Comparison of ENCODE assay signal across 19 mouse cellular contexts in genomic region chr3:154742927-154743326, GRCm38 (mm10).
DNase-seq lines count a peak whose midpoint lies in the region; ATAC-seq and TF ChIP-seq lines count a peak whose summit lies in the region.
"Had no signal": no experiment of that assay in that cellular context is flagged by ENCODE, and none has a peak within 500 bp of the region (broad histone marks: within the 10 kb centered on the region; RNA-seq: fewer than 3 reads in every experiment).

No protein-coding gene starts in this region.

- H3K27me3 ChIP-seq in forebrain, embryonic 12.5 days, result no peaks in the 10 kb centered on the region
- no peaks in the 10 kb centered on the region for H3K27me3 ChIP-seq in forebrain, embryonic 11.5 days (ENCODE audit: control insufficient read depth, insufficient read depth, low read length)
- no peaks in the 10 kb centered on the region for H3K27me3 ChIP-seq in hindbrain, embryonic 11.5 days (ENCODE audit: control insufficient read depth, insufficient read depth, low read length)
- no peaks in the 10 kb centered on the region for H3K27me3 ChIP-seq in hindbrain, embryonic 10.5 days (ENCODE audit: insufficient read depth, poor library complexity, severe bottlenecking)
- no peaks in the 10 kb centered on the region for H3K27me3 ChIP-seq in midbrain, embryonic 16.5 days (ENCODE audit: control insufficient read depth, insufficient read depth, low read depth, low read length)
- no peaks in the 10 kb centered on the region for H3K27me3 ChIP-seq in midbrain, postnatal 0 days (ENCODE audit: insufficient read depth, low read length)
- H3K27me3 ChIP-seq: heart, embryonic 12.5 days; hindbrain, embryonic 13.5 days; intestine, embryonic 15.5 days had no signal

- H3K9ac ChIP-seq in forebrain, embryonic 12.5 days, result no peak overlapping the region
- no peak overlapping the region for H3K9ac ChIP-seq in forebrain, embryonic 11.5 days (ENCODE audit: low read length)
- H3K9ac ChIP-seq in hindbrain, embryonic 11.5 days (ENCODE audit: low read depth, low read length), result no peak overlapping the region
- no peak overlapping the region for H3K9ac ChIP-seq in midbrain, embryonic 16.5 days (ENCODE audit: low read depth, low read length)
- H3K9ac ChIP-seq in midbrain, postnatal 0 days (replicated peaks; ENCODE audit: low read length, poor library complexity, severe bottlenecking), result no peak overlapping the region
- H3K9ac ChIP-seq: heart, embryonic 12.5 days; hindbrain, embryonic 13.5 days; intestine, embryonic 15.5 days had no signal

- no peak overlapping the region for H3K4me2 ChIP-seq in forebrain, embryonic 12.5 days
- no peak overlapping the region for H3K4me2 ChIP-seq in forebrain, embryonic 11.5 days (ENCODE audit: low read depth, low read length, severe bottlenecking)
- no peak overlapping the region for H3K4me2 ChIP-seq in hindbrain, embryonic 11.5 days (replicated peaks; ENCODE audit: low read depth, low read length)
- H3K4me2 ChIP-seq in midbrain, embryonic 16.5 days (ENCODE audit: low read length), result no peak overlapping the region
- no peak overlapping the region for H3K4me2 ChIP-seq in midbrain, postnatal 0 days (ENCODE audit: low read depth, low read length, poor library complexity, severe bottlenecking)
- H3K4me2 ChIP-seq: heart, embryonic 12.5 days; hindbrain, embryonic 13.5 days; intestine, embryonic 15.5 days had no signal

- no peaks in the 10 kb centered on the region for H3K36me3 ChIP-seq in forebrain, embryonic 12.5 days (replicated peaks)
- no peaks in the 10 kb centered on the region for H3K36me3 ChIP-seq in forebrain, embryonic 11.5 days (ENCODE audit: control insufficient read depth, insufficient read depth, low read length)
- H3K36me3 ChIP-seq in hindbrain, embryonic 11.5 days (ENCODE audit: control insufficient read depth, insufficient read depth, low read length), result no peaks in the 10 kb centered on the region
- H3K36me3 ChIP-seq in hindbrain, embryonic 10.5 days, result no peaks in the 10 kb centered on the region
- no peaks in the 10 kb centered on the region for H3K36me3 ChIP-seq in midbrain, embryonic 16.5 days (ENCODE audit: control insufficient read depth, insufficient read depth, low read length)
- H3K36me3 ChIP-seq in midbrain, postnatal 0 days (ENCODE audit: insufficient read depth, low read length), result no peaks in the 10 kb centered on the region
- H3K36me3 ChIP-seq: embryonic facial prominence, embryonic 10.5 days; G1E; heart, embryonic 12.5 days; hindbrain, embryonic 13.5 days; intestine, embryonic 15.5 days had no signal

- no peak overlapping the region for H3K4me3 ChIP-seq in forebrain, embryonic 12.5 days (replicated peaks)
- no peak overlapping the region for H3K4me3 ChIP-seq in forebrain, embryonic 11.5 days (ENCODE audit: low read depth, low read length)
- no peak overlapping the region for H3K4me3 ChIP-seq in hindbrain, embryonic 11.5 days (ENCODE audit: low read depth, low read length)
- no peak overlapping the region for H3K4me3 ChIP-seq in hindbrain, embryonic 10.5 days
- H3K4me3 ChIP-seq in midbrain, embryonic 16.5 days (ENCODE audit: low read depth, low read length), result no peak overlapping the region
- H3K4me3 ChIP-seq in midbrain, postnatal 0 days (ENCODE audit: low read depth, low read length), result no peak overlapping the region
- H3K4me3 ChIP-seq: embryonic facial prominence, embryonic 10.5 days; heart, embryonic 12.5 days; hindbrain, embryonic 13.5 days; intestine, embryonic 15.5 days had no signal

- H3K9me3 ChIP-seq in forebrain, embryonic 12.5 days, result no peaks in the 10 kb centered on the region
- H3K9me3 ChIP-seq in forebrain, embryonic 11.5 days (ENCODE audit: control insufficient read depth, low read length), result no peaks in the 10 kb centered on the region
- H3K9me3 ChIP-seq in hindbrain, embryonic 11.5 days (ENCODE audit: control insufficient read depth, low read length), result no peaks in the 10 kb centered on the region
- H3K9me3 ChIP-seq in hindbrain, embryonic 10.5 days, result no peaks in the 10 kb centered on the region
- no peaks in the 10 kb centered on the region for H3K9me3 ChIP-seq in midbrain, embryonic 16.5 days (replicated peaks; ENCODE audit: control insufficient read depth, low read length, poor library complexity, severe bottlenecking)
- H3K9me3 ChIP-seq in midbrain, postnatal 0 days (ENCODE audit: low read length), result no peaks in the 10 kb centered on the region
- H3K9me3 ChIP-seq: embryonic facial prominence, embryonic 10.5 days; heart, embryonic 12.5 days; hindbrain, embryonic 13.5 days; intestine, embryonic 15.5 days had no signal

- DNase-seq in forebrain, embryonic 11.5 days (ENCODE audit: low spot score), result no peak
- no peak for DNase-seq in hindbrain, embryonic 11.5 days (ENCODE audit: low spot score)
- DNase-seq in hindbrain, embryonic 10.5 days (ENCODE audit: low spot score), result no peak
- DNase-seq in midbrain, postnatal 0 days (ENCODE audit: low spot score), result no peak
- DNase-seq in cerebellum, adult 11-12 months, result no peak
- DNase-seq: adrenal gland, postnatal 14 days; B cell, adult 2 months; cerebellum, adult 2 months; cerebellum, postnatal 10 days; gastrocnemius, postnatal 10 days; kidney, adult 18-20 months had no signal

- no peak for TF ChIP-seq CTCF in midbrain, postnatal 0 days (IDR thresholded peaks at IDR 0.05)

- WGBS in forebrain, embryonic 12.5 days, result 40% methylated on average over 5 of the region's 5 CpGs
- WGBS in forebrain, embryonic 11.5 days, result 50% methylated on average over 5 of the region's 5 CpGs
- 45% methylated on average over 5 of the region's 5 CpGs for WGBS in hindbrain, embryonic 11.5 days
- 55% methylated on average over 5 of the region's 5 CpGs for WGBS in hindbrain, embryonic 10.5 days
- WGBS in midbrain, embryonic 16.5 days, result 39% methylated on average over 5 of the region's 5 CpGs
- 45% methylated on average over 5 of the region's 5 CpGs for WGBS in midbrain, postnatal 0 days

- ATAC-seq in forebrain, embryonic 12.5 days (ENCODE audit: low FRiP score), result peak; percentile 65; the same call in 1 of the 2 replicates
- no peak; the same call in 1 of the 2 replicates for ATAC-seq in forebrain, embryonic 11.5 days (replicated peaks; ENCODE audit: low FRiP score)
- 0 out of 2 replicates have a peak, but pooled peaks have one; percentile 22 for ATAC-seq in hindbrain, embryonic 11.5 days (ENCODE audit: low FRiP score)
- peak; percentile 51; the same call in 1 of the 2 replicates for ATAC-seq in midbrain, embryonic 16.5 days
- ATAC-seq in midbrain, postnatal 0 days (ENCODE audit: low FRiP score), result no peak
- ATAC-seq: CD4-positive, CD25-positive, alpha-beta regulatory T cell, adult 4 months; intestine, embryonic 15.5 days had no signal

- H3K4me1 ChIP-seq in forebrain, embryonic 12.5 days, result peaks cover 5% of the 10 kb centered on the region
- H3K4me1 ChIP-seq in forebrain, embryonic 11.5 days (replicated peaks; ENCODE audit: control insufficient read depth, insufficient read depth, low read length), result 0 out of 2 replicates have a peak, but pooled peaks cover 3% of the 10 kb centered on the region
- H3K4me1 ChIP-seq in hindbrain, embryonic 11.5 days (replicated peaks; ENCODE audit: control insufficient read depth, insufficient read depth, low read length), result no peaks in the 10 kb centered on the region
- peaks cover 7% of the 10 kb centered on the region; the same call in 1 of the 2 replicates for H3K4me1 ChIP-seq in hindbrain, embryonic 10.5 days (replicated peaks)
- H3K4me1 ChIP-seq in midbrain, embryonic 16.5 days (ENCODE audit: control insufficient read depth, insufficient read depth, low read length), result peaks cover 2% of the 10 kb centered on the region; the same call in 1 of the 2 replicates
- no peaks in the 10 kb centered on the region for H3K4me1 ChIP-seq in midbrain, postnatal 0 days (ENCODE audit: insufficient read depth, low read length)
- H3K4me1 ChIP-seq: embryonic facial prominence, embryonic 10.5 days; heart, embryonic 12.5 days; intestine, embryonic 15.5 days had no signal

- H3K27ac ChIP-seq in forebrain, embryonic 12.5 days, result no peak overlapping the region
- H3K27ac ChIP-seq in forebrain, embryonic 11.5 days (ENCODE audit: low read depth, low read length), result no peak overlapping the region
- H3K27ac ChIP-seq in hindbrain, embryonic 11.5 days (ENCODE audit: low read depth, low read length), result no peak overlapping the region
- H3K27ac ChIP-seq in hindbrain, embryonic 10.5 days, result no peak overlapping the region
- peak overlapping the region; percentile 2; the same call in 1 of the 2 replicates for H3K27ac ChIP-seq in midbrain, embryonic 16.5 days (ENCODE audit: low read length)
- H3K27ac ChIP-seq in midbrain, postnatal 0 days (ENCODE audit: low read depth, low read length), result no peak overlapping the region
- H3K27ac ChIP-seq: embryonic facial prominence, embryonic 10.5 days; hindbrain, embryonic 13.5 days; intestine, embryonic 15.5 days had no signal

Comparison
In these comparisons a context has a peak if more than half of its experiments do, and no peak if none do; other contexts are left out.
1. ATAC-seq: peak in forebrain, embryonic 12.5 days (single experiment), hindbrain, embryonic 11.5 days (single experiment) and midbrain, embryonic 16.5 days (single experiment); none in forebrain, embryonic 11.5 days (single experiment) and midbrain, postnatal 0 days (single experiment).